Mouse (Mus musculus) spleen, postnatal 14 days (tissue): ENCODE measurements around the gene Cdh12.
"Not testable (repeated sequence)": the region's sequence is repeated elsewhere in the genome, so short reads cannot be mapped to it uniquely, and the experiment has no call there.

Experiments used
- DNase-seq, 2 experiments: peaks; one replicate each; pipeline ENCODE4 v3.0.0; 2021 to 2022; ENCODE audit warnings: low spot score in 2 of 2

Cdh12 gene

DNA sequence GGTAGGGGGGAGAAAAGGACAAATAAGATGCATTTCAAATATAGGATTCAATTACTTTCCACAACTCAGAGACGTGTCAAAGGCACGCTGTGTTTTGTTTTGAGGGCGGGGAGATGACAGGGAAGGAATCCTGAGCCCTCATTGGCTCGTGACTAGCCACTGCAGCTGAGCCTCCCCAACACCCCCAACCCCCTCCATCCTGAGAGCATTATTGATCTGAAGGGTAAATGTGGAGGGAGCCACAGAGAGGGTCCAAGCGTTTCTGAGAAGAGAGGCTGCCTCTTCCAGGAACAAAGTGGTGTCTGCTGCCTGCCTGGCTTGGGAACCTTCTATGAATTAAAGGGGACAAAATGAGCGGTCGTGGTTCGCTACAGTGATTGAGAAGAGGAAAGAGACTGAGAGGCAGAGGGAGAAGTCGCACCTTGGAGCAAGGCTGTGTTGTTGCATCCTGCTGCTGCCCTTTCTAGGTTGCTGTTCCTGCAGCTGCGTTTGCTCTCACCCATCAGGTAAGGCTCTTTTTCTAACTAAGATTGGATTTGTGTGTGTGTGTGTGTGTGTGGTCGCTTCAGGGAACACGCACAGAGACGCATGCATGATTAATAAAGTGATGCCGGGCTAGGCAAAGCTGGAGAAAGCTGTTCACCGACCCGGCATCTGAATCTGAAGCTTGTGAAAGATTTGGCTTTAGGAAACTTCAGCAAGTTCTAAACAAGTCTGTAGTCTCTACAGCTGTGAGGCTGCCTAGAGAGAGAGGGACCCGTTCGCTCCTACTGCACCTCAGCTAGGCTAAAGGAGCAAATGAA lies at the start of gene Cdh12:
Gene Cdh12, plus strand, starts transcription at position 405 of the 803 bp plus-strand sequence.
- DNase-seq, result no peak

DNA sequence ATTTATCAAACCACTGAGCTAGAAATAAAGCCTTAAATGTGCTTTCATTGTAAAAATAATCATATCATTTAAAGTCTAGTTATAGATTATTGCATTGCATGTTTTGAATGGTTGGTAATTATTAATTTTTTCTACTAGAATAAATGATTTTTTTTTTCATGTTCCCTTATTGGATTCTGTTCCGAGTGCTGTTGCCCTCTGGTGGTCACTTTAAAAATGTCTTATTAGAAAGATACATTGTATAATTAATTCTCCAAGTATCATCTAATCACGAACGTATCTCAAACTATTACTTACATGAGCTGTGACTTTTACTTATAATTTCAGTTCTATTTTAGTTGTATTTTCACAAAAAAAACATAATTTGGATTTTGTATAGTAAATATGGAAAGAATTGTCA lies 45.5 kb upstream of the Cdh12 start:
- DNase-seq, result no peak

DNA sequence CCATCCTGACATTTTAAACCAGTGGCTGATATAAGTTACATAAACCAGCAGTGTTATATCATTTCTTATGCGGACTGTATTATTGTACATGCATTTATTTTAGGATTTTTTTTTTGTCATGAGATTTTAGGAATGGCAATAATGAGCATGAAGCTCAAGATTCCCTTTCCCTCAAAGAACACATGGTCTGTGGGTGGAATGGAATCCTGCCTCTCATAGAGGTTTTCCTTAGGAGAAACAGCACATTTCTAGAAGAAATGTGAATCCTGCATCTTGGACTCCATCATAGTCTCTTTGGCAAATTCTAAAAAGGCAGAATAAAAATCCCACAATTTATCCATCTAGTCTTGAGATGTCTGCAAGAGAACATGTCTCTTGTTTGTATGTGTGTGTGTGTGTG lies 35.7 kb upstream of the Cdh12 start:
- no peak for DNase-seq

DNA sequence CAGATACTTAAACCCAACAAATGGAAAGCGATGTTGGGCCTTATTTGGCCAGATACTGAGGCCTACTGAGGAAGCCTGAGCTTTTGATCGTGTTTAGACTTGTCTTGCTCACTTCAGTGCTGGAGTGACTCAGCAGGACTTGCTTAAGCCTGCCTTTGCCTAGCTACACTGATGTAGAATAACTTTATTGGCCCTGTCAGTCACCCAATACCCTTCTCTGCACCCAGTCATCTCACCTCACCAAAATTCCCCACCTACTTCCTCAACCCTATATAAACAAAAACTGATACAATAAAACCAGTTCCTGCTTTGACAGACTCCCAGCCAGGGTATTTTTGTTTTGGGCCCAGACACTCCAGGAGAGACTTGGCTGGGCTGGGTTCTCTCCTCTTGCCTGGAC lies 12.7 kb upstream of the Cdh12 start:
- no peak for DNase-seq

DNA sequence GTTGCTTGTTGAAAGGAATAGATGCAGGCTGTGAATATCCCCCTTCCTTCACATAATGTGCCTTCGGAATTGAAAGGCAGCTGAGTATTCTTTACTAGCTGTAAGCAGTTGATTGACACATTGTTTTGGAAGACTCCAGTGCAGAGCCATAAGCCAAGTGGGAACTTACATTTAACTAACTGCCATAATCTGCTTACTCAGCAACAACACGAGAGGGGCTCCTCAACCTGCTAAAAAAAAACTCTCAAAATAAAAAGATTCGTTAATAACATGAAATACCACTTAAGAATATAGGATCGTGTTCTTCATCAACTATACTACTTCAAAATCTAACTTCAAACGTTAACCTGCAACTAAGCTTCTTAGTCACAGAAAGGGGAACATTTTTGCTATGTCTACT lies 1.5 kb downstream of the Cdh12 start:
- DNase-seq, result no peak

DNA sequence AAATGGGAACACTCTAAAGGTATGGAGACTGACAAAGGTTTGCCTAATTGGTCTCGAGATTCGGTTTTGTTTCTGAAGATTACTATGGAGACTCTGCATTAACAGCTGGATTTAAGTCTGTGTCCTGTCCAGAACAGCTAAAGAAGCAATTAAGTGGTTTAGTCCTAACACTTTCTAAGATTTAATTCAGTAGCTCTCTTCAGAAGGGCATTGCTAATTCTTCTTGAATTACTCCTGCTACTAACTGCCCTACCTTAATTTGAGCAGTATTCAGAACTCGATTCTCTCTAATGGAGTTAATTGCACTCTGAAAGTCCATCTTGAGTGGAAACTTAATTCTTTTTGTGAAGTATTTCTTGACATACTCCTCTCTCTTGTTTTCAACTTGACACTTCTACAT lies 9.4 kb downstream of the Cdh12 start:
- DNase-seq, result no peak

DNA sequence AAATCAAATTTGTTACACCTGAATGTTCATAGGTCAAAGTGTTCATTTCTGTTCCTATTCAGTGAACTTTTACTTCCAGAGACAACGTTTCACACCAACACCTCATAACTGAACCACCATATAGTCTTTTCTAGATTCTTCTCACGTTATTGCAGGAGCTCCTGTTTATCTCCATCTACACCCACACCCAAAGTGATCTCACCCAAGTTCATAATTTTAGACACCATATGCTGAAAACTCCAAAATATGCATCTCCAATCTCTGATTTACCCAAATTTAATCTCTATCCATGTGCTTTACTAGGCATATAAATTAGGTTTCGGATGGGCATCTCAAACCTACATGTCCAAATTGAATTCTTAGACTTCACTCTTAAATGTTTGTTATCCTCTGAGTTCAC lies 13.4 kb downstream of the Cdh12 start:
- DNase-seq, result no peak

DNA sequence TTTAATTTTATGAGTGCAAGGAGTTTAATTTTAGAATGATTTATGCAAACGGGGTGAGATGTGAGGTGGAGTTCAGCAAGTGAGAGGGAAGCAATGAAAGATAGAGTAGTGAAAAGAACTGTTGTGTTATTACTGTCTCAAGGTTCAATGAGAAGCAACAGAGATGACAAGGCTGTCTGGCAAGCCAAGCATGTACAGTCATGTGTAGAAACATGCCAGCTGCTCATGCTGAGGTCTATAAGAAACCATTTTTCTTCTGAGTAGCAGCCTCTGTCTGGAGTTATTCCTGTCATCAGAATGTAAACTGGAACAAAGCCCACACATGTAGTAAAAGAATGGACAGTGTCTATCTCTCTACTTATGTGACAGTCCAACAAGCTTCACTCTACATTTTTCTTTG lies 14.5 kb downstream of the Cdh12 start:
- no peak for DNase-seq

DNA sequence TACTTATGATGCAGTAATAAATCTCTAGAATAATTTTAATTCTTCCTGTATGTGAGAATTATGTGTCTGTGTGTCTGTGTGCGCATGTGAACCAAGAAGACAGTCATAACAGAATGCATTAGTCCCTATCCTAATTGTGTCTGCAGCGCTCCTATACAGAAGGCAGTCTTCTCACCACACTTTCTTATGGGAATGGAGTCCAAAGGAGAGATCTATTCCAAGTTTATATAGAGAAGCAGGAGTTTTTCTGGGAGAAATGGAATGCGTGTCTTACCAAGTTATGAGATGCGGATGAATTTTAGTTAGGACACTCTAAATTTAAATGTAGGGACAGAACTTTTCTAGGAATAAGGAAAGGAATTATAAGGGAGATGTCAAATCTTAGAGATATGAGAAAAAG lies 101.9 kb downstream of the Cdh12 start:
- DNase-seq, result no peak

DNA sequence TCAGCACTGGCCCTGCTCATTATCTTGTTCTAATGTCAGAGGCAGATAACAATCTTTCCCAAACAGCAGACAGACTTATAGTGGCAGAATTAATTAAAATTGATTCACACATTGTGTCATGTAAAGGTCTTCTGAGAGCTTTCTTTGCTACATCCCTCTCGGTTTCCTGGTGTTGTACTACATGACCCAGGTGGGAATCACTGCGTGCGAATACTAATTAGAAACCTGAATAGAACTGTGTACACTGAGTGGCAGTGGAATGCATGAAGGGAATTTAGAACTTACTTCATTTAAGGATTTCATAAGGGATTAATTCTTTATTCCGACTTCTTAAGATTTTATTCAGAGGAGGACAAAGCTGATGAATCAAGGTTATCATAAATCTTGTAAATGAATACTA lies 121.9 kb downstream of the Cdh12 start:
- no peak for DNase-seq

DNA sequence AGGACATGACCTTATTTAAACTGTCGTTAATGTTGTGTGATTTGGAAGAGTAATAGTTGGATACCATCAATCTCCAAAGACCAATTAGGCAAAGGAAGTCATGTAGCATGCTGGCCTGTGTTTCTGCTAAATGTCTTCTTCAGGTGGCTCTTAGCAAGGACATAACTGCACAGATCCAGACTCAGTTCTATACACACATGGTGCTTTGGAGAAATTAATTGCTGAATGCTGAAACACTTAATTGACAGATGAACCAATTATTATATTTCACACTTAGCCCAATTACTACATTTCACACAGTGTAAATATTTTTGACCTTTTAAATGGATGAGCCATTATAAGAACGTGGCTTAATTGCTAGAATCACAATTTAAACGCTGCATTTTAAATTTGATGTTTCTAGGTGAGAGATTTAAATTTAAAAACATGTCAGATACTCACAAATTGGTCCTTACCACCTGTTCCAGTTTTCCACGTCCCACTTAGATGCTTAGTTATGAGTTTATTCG lies 133.6 kb downstream of the Cdh12 start:
- no peak for DNase-seq

DNA sequence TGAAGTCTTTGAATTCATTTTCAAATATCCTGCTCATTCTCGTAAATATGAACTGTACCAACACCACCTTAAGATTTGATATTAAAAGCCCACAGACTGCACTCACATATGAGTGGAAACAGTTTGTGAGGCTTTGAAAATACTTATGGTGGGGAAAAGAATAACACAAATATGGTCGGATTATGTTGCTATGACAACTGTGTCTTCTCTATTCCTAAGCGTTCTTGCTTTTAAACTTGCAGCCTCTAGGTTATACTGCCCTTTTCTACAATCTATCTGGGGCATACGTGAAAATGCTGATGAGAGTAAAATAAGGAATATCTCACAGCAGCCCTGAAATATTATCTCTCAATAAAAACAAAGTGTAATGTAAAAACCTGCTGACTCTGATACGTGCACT lies 142.5 kb downstream of the Cdh12 start:
- no peak for DNase-seq

DNA sequence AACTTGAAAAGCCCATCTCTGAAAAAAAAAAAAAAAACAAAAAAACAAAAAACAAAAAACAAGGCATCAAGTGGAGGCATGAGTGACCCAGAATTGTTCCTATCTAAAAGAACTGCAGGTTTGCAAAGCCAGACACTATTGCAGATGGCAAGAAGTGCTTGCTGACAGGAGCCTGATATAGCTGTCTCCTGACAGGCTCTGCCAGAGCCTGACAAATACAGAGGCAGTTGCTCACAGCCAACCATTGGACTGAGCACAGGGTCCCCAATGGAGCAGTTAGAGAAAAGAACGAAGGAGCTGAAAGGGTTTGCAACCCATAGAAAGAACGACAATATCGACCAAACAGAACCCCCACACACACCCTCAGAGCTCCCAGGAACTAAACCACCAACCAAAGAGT lies 156.7 kb downstream of the Cdh12 start:
- DNase-seq, result not testable (repeated sequence)

DNA sequence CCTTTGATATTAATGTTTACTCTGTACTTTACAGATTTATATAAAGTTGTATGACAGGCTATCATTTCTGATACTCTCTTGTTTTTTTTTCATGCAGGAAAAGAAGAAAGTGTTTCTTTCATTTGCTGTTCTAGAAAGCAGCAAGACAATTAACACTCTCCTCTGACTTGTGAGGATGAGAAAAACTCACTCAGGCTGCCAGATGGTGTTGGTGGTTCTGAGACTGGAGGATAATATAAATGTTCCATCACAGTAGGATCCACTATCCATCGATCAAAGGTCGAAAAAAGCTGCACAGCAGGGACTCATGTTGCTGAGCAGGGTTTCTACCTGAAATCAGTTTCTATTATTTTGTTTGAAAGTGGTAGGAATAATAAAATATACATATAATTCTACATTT lies 185.5 kb downstream of the Cdh12 start:
- no peak for DNase-seq

DNA sequence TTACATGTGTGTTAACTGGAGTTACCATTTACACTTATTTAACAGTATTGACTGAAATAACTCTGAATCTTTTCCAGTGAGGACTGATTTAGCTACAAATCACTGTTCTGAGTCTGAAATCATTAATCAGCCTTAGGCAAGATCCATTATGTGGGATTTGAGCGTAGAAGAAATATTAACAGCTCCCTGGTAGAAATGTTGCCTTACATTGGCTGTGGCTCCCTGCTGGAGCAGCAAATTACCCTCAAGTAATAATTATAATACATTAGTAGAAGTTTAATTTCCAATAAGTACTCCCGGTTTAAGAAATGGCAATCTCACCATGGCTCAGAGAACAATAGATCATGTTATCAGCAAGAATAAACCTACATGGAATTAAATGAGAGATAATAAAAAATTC lies 190.1 kb downstream of the Cdh12 start:
- no peak for DNase-seq

DNA sequence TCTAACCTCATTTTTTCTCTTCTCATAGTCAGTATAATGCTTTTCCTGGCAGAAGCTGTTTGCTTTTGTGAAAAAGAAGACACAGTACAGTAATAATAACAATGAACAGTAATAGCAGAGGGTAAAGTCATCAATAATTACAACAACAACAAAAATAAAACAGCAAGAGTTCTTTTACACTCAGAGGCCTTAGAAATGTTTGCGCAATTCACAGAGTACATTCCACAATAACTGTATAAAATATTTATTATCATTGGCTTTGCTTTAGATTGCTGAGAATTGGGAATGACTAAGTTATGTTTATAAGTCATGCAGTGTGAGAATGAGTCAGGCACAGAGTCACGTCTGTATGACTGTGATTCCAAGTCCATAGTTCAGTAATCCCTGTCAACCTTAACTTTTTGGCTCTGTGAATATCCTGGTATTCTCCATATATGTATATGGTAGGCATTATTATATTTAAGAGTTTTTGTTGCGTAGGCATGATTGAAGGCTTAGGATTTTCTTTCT lies 193.9 kb downstream of the Cdh12 start:
- no peak for DNase-seq

DNA sequence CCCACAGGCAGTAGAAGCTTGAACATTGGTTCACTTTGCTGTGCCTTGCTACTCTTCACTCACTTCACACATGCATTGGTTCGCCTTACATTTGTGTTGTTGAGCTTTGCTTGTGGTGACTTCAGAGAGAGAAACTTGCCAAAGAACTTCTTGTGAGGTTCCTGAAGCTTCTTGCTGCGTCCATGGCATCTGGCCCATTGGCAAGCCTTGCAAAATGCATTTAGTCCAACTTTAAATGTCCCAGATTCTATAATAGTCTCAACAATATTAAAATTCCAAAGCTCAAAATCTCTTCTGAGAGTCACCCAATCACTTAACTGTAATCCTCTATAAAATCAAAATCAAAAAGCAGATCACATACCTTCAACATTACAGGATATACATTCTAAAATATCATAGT lies 211.2 kb downstream of the Cdh12 start:
- DNase-seq, result no peak

DNA sequence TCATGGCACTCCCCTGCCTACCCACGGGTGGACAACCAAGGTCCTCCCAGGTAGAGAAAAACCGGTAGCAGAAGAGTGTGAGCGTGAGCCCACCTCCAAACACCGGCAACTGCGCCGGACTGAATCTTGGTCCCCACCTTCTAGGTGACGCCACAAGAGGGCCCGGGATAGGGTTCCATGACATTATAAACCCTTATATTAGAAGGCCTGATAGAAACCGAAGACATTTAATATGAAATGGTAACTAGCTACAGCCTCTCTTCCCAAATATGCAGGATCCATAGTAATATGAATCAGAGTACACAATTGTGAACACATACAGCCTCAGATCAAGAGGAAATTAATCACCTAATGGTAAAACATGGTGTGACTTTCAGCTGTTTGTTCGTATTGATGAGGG lies 217.6 kb downstream of the Cdh12 start, which contains the start of gene Acot10:
Gene Acot10, minus strand, starts transcription at position 101 of the 400 bp plus-strand sequence.
- no peak for DNase-seq

DNA sequence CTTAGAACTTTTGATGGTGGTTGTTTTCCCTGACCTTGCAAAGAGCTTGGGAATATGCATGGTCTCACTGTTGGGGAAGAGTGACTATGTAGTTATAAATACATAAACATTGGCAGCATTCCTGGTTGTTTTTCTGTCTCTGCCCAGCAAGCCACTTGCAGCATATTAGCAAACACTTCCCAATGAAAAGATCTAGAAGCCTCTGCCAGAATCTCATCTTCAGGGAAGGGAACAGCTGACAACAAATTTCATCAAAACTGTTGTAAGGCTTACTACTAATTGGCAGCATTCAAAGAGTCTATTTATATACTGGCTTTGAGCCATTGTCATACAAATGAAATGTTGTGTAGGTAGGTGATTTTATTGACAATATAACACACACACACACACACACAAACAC lies 218.3 kb downstream of the Cdh12 start:
- no peak for DNase-seq

DNA sequence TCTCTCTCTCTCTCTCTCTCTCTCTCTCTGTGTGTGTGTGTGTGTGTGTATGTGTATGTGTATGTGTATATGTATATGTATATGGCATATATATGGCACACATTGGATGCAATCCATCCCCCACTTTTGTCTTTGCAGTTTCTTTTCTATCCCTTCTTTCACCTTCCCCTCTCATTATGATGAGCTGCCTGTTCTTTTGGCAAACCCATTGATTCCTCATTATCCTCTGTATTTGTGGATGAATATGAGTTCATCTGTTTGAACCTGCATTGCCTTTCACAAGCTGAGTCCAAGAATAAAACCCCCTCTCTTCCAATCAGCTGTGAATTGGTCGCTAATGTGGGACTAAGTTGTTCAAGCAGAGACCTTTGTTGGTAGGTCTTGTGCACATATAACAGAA lies 218.9 kb downstream of the Cdh12 start:
- DNase-seq, result no peak

DNA sequence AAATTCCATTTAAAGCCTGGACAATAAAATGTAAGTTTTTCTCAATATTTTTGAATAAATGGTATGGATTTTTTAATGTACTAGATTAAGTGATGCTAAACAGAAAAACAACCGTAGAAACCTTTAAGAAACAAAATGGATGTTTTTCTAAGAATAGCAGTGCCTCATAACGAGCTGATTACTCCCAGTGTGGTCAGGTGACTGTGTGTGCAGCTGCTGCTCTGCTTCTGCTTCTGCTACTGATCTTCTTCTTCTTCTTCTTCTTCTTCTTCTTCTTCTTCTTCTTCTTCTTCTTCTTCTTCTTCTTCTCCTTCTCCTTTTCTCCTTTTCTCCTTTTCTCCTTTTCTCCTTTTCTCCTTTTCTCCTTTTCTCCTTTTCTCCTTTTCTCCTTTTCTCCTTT lies 220.4 kb downstream of the Cdh12 start:
- not testable (repeated sequence) for DNase-seq

DNA sequence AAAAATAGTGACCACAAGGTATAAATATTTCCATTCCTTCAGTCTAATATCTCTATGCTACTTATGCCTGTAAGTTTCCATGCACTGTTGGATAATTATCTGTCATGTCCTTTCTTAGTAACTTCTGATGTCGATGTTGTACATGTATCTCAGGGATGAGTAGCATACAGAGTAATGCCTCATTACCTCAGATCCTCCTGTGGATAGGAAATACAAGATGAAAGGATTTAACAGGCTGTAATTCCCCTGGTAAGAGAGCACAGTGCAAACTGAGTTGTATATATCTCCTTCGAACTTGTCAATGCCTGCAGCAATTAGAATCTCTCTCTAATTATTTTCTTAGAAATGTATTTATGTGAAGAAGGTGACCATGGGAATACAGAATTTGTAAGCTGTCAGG lies 233.7 kb downstream of the Cdh12 start:
- no peak for DNase-seq

DNA sequence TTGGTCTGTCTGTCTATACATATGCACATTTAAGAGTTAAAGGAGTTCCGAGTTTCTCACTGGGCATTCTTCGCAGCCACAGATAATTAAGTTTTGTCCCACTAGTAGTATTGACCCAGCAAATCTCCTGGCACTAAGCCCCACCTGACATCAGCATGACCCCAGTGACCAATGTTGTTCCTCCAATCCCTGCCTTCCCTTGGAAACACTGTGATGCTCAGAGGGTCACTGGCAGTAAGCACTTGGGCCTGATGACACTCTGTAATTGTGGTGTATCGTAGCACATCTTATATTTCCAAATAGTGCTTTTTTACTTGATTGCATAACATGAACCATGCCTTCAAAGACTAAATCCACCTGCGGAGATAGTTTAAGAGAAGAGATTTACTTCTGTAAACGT lies 235.1 kb downstream of the Cdh12 start:
- no peak for DNase-seq

DNA sequence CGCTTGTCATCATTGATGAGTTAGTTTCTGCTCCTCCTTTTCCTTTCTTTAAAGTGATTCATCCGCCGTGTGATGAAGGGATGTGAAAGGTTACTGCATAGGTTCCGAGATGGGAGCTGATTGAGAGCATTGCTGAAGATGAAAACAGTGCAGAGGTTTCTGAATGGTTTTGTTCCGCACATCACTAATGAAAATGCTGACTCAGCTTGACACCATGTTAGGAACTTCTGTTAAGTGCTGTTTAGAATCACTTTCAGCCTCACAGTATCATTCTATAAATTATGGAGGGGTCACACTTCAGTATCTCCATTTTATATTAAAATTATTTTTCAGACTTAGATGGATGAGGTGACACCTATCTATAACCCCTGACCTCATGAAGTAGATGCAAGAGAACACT lies 247.2 kb downstream of the Cdh12 start:
- no peak for DNase-seq
